Mouse (Mus musculus): Measurements from ENCODE around the gene Ern1.
"Not testable (repeated sequence)": the region's sequence is repeated elsewhere in the genome, so short reads cannot be mapped to it uniquely, and the experiment has no call there.

Ern1 gene

GRCm38 (mm10) chr11:106502159-106502505 is 14.5 kb upstream of the Ern1 start:
- DNase-seq: no peak

GRCm38 (mm10) chr11:106501308-106502158 is 13.9 kb upstream of the Ern1 start:
- peak; percentile 66 for DNase-seq

- peak; percentile 94 for DNase-seq
Observed at GRCm38 (mm10) chr11:106500393-106501307, 13.0 kb upstream of the Ern1 start.

GRCm38 (mm10) chr11:106498739-106499379 is 11.2 kb upstream of the Ern1 start:
- DNase-seq: no peak

- no peak for DNase-seq
Observed at GRCm38 (mm10) chr11:106497926-106498325, 10.3 kb upstream of the Ern1 start.

GRCm38 (mm10) chr11:106497009-106497408 is 9.4 kb upstream of the Ern1 start:
- DNase-seq: not testable (repeated sequence)

GRCm38 (mm10) chr11:106492984-106493669 is 5.5 kb upstream of the Ern1 start:
- DNase-seq: no peak

GRCm38 (mm10) chr11:106491393-106491792 is 3.7 kb upstream of the Ern1 start:
- DNase-seq: peak; percentile 68

- DNase-seq: not testable (repeated sequence)
Observed at GRCm38 (mm10) chr11:106490600-106490999, 2.9 kb upstream of the Ern1 start.

- DNase-seq: peak; percentile 21
Observed at GRCm38 (mm10) chr11:106490057-106490456, 2.4 kb upstream of the Ern1 start.

GRCm38 (mm10) chr11:106489036-106489693 is 1.5 kb upstream of the Ern1 start:
- DNase-seq: no peak

- DNase-seq: no peak
Observed at GRCm38 (mm10) chr11:106488126-106488561, 492 bp upstream of the Ern1 start.

GRCm38 (mm10) chr11:106486866-106487732 is 553 bp downstream of the Ern1 start:
- DNase-seq: peak; percentile 66

GRCm38 (mm10) chr11:106486042-106486865 is 1.4 kb downstream of the Ern1 start:
- no peak for DNase-seq

- DNase-seq: no peak
Observed at GRCm38 (mm10) chr11:106485611-106486010, 2.0 kb downstream of the Ern1 start.

GRCm38 (mm10) chr11:106484875-106485274 is 2.8 kb downstream of the Ern1 start:
- no peak for DNase-seq

GRCm38 (mm10) chr11:106482867-106483266 is 4.8 kb downstream of the Ern1 start:
- no peak for DNase-seq

- DNase-seq: no peak
Observed at GRCm38 (mm10) chr11:106481651-106482050, 6.0 kb downstream of the Ern1 start.

GRCm38 (mm10) chr11:106480530-106480885 is 7.1 kb downstream of the Ern1 start:
- DNase-seq: no peak
